Mouse (Mus musculus): Measurements from ENCODE around the gene Eya2.
"Not testable (repeated sequence)": the region's sequence is repeated elsewhere in the genome, so short reads cannot be mapped to it uniquely, and the experiment has no call there.

The Eya2 gene

DNA sequence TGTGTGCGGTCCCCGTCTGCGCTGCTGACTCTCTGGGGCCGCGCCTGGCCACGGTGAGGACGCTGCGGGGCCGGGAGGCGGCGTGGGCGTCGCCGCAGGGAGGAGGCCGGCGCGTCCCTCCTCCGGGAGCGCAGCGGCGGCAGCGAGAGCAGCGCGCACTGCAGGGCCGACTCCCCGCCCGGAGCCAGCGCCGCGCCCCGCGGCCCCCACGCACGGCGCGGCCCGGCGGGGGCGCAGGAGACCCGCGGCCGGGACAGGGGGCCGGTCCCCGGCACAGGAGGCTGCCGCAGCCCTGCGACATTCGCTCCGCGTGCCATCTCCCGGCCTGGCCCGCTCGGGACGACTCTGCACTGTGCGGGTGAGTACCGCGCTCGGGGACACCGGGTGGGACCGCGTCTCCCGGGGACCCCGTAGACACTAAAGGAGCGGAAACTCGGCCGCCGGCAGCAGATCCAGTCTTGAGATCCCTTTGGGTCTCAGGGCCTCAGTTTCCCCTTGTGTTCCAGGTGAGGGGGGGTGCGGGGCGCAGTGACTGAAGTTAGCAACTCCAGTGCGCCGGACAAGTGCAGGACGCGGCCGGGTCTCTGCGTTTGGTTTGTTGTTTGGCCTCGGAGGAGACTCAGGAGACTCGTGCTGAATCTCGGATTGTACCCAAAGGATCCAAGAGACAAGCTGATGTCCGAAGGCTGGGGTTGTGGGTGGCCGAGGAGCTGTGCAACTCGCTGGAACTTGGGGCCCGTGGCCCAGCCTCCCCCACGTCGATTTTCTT is at the start of gene Eya2:
TSS of gene Eya2 (plus strand) at position 126 of the 769 bp plus-strand sequence.
- no peak for DNase-seq (ENCODE audit: low spot score in 2 of 2)

DNA sequence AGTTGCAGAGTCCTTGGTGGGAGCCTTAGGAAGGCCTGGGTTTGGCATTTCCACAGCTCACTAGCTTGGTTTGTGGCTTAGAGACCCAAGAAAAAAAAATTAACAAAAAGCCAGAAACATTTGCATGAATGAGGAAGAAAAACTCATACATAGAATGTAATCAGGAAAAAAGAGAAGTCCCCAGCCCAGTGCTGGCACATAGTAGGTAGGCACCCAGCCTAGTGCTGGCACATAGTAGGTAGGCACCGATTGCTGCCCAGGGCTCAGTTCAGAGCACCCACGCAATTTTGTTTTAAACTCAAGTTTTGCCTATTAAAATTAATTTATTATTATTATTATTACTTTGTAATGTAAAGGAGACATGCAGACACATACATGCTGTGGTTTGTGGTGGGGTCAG is 49.1 kb upstream of the Eya2 start:
- no peak for DNase-seq (ENCODE audit: low spot score in 2 of 2)

DNA sequence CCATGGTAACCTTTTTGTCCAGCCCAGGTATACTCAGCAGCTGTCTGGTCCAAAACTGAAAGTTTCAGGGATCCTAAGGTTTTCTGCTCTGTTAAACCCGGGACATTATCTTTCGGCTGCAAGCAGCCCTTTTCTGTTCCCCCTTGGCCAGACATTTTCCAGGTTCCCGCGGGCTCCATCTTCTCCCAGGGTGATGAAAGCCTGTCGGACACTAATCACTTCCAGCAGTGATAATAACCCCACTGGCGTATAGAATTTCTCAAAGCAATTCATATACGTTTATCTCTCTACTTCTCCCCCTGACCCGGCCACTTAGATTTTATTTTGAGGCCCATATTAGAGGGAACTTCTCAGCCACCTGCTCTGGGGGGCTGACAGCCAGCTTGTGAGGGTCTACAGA is 48.5 kb upstream of the Eya2 start:
- DNase-seq (ENCODE audit: low spot score in 2 of 2): no peak

DNA sequence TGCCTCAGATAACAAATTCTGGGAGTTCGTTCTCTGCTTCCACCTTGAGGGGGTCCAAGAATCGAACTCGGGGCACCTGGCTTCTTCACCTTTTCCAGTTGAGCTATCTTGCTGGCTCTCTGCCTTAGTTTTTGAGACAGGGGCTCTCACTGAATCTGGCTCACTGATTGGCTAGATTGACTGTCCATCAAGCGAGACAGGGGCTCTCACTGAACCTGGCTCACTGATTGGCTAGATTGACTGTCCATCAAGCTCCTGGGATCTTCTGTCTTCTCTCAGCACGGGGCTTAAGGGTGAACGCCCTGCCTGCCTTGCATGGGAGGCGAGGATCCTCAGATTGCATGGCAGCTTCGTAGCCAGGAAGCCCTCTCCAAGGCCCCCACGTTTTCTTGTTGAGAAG is 47.4 kb upstream of the Eya2 start:
- DNase-seq (ENCODE audit: low spot score in 2 of 2): peak in 1 of 2 experiments; percentile 68

DNA sequence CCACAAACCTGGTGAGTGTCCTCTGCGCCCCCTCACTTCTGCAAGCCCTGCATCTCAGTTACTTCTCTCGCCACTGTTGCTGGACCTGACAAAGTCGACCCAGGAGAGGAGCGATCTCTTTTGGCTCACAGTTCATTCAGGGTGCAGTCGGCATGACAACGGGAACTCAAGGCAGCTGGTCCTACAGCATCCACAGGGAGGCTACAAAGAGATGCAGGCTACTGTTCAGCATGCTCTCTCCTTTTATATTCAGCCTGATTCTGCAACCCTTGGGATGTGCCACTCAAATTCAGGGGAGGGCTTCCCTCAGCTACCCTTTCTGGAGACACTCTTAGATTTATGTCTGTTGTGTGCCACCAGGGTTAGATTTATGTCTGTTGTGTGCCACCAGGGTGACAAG is 46.2 kb upstream of the Eya2 start:
- DNase-seq (ENCODE audit: low spot score in 2 of 2): no peak

DNA sequence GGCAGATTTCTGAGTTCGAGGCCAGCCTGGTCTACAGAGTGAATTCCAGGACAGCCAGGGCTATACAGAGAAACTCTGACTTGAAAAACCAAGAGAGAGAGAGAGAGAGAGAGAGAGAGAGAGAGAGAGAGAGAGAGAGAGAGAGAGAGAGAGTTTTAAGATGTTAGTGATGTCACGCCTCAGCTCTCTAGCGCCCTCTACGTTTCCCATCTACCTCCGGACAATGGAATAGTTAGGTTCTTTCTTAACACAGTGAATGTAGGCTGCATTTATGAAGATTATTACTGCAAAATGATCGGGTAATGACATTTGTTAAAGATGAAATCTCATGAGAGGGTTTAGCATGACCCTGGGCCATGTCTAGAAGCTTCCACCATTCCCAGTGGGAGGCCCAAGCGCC is 44.4 kb upstream of the Eya2 start:
- not testable (repeated sequence) for DNase-seq (ENCODE audit: low spot score in 2 of 2)

DNA sequence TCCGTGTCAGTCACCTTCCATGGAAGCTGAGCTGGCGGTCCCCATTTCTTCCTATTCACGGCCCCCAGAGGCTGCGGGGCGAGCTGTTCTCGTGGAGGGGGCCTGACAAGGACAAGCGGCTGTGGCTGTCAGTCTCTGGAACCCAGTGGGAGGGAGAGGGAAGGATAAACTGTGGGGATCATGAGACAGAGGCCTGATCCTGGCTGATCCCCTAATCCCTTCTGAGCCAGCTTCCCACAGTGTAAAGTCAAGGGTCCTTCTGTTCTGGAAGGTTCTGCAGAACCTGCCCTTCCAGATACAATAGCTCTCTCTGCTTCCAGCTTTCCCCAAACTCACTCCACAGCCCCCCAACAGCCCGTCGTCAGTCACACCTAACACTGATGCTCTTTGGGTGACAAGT is 40.8 kb upstream of the Eya2 start:
- DNase-seq (ENCODE audit: low spot score in 2 of 2): no peak

DNA sequence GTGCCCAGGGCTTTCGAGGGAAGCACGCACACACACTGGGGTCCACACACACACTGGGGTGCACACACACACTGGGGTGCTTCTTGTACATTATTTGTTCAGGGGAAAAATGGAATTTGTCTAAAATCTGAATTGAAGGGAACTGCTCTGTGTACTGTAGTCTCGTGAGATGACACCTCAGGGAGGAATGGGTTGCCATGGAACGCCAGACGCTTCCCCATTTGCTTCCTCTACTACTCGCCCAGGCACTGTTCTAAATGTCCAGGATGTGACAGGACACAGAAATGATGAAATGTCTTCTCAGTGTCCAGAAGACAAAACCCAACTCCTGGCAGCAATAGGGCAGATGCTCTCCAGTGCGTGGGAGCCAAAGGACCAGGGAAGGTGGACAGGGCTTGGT is 37.6 kb upstream of the Eya2 start:
- no peak for DNase-seq (ENCODE audit: low spot score in 2 of 2)

DNA sequence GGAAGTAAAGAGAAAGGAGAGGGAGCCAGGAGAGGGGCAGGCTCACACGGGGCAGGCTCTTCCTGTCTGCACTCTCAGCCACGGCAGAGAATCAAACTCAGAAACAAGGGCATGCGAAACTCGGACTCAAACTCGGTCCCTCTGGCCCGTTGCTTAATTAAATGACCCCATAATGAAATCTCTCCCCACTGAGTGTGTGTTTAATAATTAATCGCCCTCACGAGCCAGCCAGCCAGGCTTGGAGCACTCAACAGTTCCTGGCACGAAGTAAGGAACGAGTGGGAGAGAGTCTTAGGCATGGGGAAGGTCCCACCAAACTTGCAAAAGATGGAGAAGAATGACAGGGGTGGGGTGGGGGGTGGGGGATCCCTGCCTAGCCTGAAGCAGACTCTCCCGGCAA is 35.9 kb upstream of the Eya2 start:
- DNase-seq (ENCODE audit: low spot score in 2 of 2): no peak

DNA sequence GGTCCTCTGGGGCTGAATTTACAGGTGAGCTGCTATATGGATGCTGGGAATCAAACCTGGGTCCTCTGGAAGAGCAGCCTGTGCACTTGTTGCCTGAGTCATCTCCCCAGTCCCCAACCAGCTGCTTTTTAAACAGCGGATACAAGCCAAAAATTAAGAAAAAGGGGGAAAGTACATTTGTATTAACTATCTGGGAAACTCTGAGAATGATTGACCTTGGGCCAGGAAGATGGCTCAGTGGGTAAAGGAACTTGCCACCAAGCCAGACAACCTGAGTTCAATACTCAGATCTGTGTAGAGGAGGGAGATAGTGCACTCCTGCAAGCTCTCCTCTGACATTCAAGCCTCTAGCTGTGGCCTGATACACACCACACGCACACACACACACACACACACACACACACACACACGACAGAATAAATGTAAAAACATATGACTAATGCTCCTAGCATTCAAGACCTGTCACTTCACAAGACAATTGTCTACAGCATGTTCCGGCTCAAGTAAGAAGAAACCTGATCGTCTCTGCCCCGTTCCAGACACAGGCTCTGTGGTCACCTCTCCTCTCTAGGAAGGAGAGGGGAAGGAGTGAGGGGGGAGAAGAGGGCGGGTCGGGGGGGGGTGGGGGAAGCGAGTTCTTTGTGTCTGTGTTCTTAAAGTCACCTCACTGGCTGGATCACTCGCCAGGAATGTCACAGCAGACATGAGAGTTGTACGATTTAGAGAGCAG is 35.2 kb upstream of the Eya2 start:
- DNase-seq (ENCODE audit: low spot score in 2 of 2): no peak

DNA sequence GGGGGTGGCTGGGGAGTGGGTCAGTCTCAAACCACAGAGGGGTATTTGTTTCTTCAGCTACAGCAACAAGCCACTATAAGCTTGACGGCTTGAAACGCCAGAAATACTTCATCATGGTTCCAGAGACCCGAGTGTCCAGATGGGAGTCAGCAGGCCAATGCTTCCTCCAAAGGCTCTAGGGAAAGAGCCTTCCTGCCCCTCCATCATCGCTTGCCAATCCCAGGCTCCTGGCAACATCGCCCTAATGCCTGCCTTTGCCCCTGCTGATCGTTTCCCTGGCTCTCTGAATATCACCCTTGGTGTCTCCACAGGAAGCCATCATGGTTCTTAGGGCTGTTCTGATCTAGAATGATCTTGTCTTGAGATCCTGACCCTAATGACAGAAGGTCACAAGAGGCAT is 33.0 kb upstream of the Eya2 start:
- no peak for DNase-seq (ENCODE audit: low spot score in 2 of 2)

DNA sequence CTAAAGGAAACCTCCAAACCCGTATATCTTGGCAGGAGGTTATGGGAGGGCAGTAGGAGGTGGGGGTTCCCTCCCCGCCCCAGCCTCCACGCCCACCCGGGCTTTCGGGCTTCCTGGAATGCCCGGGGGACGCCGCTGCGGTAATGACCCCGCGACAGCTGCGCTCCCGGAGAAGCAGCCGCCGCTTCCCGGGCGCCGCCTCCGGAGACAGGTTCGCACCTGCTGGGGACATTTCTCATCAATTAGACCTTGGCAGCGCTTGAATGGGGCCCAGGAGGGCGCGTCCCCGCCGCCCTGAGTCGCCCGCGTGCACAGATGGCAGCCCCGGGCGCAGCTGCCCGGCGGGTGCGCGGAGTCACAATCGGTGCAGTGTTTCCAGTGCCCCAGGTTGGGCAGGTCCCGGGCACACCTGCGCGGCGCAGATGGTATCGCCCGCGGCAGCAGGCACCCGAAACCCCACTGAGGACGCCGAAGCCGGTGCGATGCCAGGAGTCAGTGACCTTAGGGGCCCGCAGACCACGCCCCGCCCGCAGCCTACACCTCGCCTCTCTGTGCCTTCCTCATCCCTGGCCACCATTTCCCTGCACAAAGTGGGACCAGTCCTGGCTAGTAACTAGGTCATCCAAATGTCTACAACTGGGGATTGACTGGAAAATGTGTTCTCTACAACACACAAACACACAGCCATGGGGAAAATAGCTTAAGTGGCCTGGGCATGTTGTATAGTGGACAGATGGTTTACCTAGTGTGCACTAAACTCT is 31.4 kb upstream of the Eya2 start:
- peak in 1 of 2 experiments; percentile 67 for DNase-seq (ENCODE audit: low spot score in 2 of 2)

DNA sequence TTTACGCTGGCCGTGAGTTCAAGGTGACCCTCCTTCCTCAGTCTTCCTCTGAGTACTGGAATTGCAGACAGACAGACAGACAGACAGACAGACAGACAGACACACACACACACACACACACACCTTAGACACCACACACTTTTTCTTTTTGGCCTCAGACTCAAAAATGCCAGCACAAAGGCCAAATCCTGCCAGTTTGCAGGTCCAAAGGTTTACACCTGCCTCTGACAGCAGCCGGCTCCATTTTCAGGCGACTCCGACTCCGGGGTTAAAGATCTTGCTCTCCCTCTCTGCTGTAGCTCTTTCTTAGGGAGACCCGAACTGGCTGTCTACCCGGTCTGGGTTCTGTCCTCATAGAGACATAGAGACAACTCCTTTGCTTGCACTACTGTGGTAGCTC is 30.7 kb upstream of the Eya2 start:
- no peak for DNase-seq (ENCODE audit: low spot score in 2 of 2)

DNA sequence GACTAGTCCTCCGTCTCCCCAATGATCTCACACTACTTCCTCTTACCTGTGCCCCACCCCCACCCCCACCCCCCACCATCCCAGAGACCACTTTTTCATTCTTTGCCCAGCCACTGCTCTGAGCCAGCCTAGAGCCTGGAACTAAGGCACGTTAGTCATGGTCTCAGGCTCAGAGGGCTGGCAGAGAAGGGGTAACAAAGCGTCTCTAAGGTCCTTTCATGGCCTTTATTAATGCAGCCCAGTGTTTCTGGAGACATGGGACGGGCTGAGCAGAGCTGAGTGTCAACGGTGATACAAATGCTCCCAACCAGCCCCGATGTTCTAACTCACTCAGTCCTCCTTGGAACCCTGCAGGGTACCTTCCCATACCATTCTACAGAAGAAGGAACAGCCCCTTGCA is 30.2 kb upstream of the Eya2 start:
- DNase-seq (ENCODE audit: low spot score in 2 of 2): no peak

DNA sequence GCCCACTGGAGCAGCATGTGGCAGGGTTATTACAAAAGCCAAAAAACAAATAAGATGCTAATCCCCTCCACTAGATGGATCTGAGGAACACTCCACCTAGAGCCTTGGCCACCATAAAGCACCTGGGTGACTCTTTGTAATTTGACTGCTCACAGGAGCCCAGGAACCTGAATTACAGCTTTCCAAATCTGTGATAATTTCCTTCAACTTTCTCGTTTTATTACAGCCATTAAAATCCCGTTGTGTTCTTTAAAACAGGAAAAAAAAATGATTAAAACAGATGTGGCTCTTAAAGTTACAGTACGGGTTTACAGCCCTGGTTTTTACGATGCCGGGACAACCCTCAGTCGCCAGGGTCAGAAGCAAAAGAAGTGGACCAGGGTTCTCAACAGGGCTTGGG is 27.9 kb upstream of the Eya2 start:
- no peak for DNase-seq (ENCODE audit: low spot score in 2 of 2)

DNA sequence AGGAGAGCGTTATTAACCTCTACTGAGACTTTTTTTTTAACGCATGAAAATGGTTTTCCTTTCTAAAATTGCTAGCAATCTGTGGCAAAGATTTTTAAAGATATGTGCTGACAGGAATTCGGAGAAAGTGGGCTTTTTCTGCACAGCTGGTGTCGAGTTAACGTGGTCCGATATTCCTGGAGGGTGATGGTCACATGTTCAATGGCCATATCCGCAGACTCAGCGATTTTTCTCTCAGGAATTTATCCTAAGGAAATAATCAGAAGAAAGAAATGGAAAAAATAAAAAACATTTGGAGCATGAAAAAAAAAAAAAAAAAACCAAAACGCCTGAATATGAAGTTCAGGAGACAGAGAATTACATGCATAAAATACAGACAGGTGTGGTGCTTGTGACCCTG is 27.0 kb upstream of the Eya2 start:
- no peak for DNase-seq (ENCODE audit: low spot score in 2 of 2)

DNA sequence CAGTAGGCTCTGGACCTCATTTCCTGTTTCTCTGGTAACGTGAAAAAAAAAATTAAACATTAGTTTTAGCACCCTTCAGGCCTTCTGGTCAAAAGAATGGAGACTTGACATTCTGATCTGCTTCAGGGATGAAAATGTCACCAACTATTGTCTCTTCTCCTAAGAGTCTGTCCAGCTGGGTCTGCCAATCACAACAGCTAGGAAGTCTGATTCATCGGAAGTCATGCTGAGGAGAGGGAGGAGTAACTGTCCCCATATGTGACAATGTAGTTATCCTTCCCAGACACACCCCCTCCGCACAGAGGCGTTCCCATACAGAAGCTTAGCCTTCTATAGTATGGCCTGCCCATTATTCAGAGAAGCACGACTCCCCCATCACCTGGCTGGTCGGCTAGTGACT is 25.9 kb upstream of the Eya2 start:
- no peak for DNase-seq (ENCODE audit: low spot score in 2 of 2)

DNA sequence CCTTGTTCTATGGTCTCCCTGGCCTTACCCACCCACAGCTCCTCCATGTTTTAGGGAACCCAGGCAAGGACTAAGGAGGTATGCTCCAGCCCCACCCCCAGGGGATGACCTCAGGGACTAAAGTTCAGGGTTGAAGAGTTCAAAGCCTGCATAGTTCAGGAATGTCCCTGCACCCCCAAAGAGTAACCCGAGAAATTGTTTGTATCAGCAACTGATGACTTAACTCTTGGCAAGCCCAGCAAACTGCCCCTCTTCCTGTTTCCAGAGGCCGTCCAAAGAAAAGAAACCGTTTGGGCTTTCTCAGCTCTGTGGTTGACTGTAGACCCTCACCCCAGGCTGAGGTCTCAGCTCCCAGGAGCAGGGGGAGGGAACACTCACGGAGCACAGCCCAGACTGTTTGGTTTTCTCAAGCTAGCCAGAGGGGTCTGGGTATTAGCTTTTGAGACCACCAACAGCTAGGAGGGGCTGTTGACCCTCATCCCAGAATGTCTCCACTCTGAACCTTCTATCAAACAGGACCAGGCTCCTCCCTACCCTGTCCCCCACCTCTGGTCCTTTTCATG is 23.5 kb upstream of the Eya2 start:
- DNase-seq (ENCODE audit: low spot score in 2 of 2): no peak

DNA sequence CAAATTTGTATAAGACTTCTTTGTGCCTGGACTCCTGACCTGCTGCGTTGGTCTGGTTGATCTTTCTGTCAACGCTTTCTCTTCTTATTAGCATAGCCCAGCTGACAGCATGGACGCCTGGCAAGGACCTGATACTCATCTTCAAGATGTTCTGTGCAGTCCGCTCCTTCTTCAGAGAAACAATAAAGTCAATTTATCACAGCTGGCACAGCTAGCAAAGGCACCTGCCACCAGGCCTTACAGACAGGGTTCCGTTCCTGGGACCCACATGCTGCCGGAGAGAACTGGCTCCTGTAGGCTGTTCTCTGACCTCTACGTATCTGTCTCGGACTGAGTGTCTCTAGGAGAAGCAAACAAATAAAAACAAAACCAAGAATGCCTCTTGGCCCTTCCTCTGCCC is 11.8 kb upstream of the Eya2 start:
- DNase-seq (ENCODE audit: low spot score in 2 of 2): no peak

DNA sequence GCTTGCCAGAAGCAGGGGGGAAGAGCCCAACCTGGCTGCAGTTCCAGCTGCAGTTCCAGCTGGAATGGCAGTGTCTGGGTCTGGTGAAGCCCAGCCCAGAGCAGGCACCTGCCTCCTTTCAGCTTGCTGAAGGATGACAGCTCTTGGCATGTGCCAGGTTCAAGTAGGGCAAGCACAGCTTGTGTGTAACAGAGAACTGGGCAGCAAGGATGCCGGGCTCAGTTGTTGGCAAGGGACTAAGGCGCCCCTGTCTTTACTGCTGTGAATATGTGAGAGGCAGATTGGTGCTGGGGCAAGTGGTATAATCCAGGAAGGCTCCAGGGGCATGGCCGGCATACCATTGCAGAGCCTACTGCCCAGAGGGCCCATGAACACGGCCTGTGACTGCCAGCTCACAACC is 11.3 kb upstream of the Eya2 start:
- no peak for DNase-seq (ENCODE audit: low spot score in 2 of 2)

DNA sequence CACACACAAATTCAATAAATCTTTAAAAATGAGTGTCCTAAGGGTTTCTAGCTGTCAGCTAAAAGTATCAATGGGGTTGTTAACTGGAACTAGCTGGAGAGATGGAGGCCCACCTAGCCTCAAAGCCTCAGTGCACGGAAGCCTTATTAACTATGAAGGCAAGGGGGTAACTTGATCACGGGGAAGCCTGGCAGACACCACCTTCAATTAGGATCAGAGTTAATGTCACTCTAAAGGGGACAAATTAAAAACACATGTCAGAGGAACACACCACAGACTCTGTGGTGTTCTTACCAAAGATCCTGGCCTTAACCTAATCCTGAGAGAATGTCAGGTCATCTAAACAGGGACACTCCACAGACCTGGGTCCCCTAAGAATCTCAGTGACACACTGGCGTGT is 10.3 kb upstream of the Eya2 start:
- no peak for DNase-seq (ENCODE audit: low spot score in 2 of 2)

DNA sequence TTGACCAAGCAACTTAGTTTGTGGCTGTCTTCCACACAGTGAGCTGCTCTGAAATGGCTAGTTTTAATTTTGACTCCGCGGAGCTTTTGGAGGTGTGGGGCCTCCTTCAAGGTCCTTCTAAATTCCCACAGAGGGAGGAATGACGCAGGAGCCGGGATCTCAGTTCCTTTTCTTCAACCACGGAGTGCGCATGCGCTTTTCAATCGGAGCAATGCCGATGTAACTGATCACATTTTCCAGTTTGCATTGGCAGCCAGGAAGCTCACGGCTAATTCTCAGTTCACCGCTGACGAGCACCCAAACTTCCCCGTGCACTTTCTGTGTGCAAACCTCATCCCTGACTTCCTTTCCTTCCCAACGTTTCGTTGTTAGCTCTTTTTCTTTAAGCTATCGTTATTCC is 4.1 kb upstream of the Eya2 start:
- no peak for DNase-seq (ENCODE audit: low spot score in 2 of 2)

Data from cerebellum, postnatal 4 days (tissue).